Mouse (Mus musculus) midbrain, embryonic 12.5 days (tissue): ENCODE data around the gene Pde1b. TPM values are rescaled to one million over a fixed set of nuclear protein-coding genes. Genes with fewer than 3 reads are reported as not detected.

ENCODE experiments used
- polyA plus RNA-seq: library from polyadenylated mRNA; unstranded; fragments of >200 nt; fragmentation: Nextera tagmentation; extraction: Ambion mirVana; gene quantifications from 2 replicates; pipeline ENCODE4 v1.2.1, GENCODE M21; 2016

The Pde1b gene
- polyA plus RNA-seq, 1 experiment from 2014 or later, result 47.8 TPM

Other genes with a start within 250 kb of the Pde1b start
- 3.4 and 3.8 TPM in 2 replicates for gene Nfe2, start 244.6 kb upstream of the Pde1b start, polyA plus RNA-seq
- 232 and 235 TPM in 2 replicates for gene Copz1, start 230.3 kb upstream of the Pde1b start, polyA plus RNA-seq
- gene Gpr84, start 192.4 kb upstream of the Pde1b start, polyA plus RNA-seq, result 0.10 and 0.20 TPM in 2 replicates
- gene Zfp385a, start 162.9 kb upstream of the Pde1b start, polyA plus RNA-seq, result 19.6 and 20.8 TPM in 2 replicates
- gene Itga5, start 136.3 kb upstream of the Pde1b start, polyA plus RNA-seq, result 19.0 and 21.2 TPM in 2 replicates
- gene Gtsf1, start 72.6 kb upstream of the Pde1b start, polyA plus RNA-seq, result not detected in 2 replicates
- 0.34 TPM in 1 of 2 replicates, not detected in the other for gene Gtsf2, start 54.6 kb upstream of the Pde1b start, polyA plus RNA-seq
- gene Nckap1l, start 49.2 kb upstream of the Pde1b start, polyA plus RNA-seq, result 1.8 TPM in 2 replicates
- gene Ppp1r1a, start 35.0 kb downstream of the Pde1b start, polyA plus RNA-seq, result 66.3 and 66.7 TPM in 2 replicates
- not detected in 2 replicates for gene Glycam1, start 62.0 kb downstream of the Pde1b start, polyA plus RNA-seq